Mouse (Mus musculus) spleen, postnatal 36 days (tissue): ENCODE data around the gene Ndufs2.
A peak's percentile ranks its signal among the peaks of the same experiment; 100 is the strongest.

ENCODE experiments used
- DNase-seq, 2 experiments: peaks; one replicate each; pipeline ENCODE4 v3.0.0; 2022; ENCODE audit warnings: low spot score in 2 of 2, mixed read lengths in 1 of 2

Gene Ndufs2

GRCm38 (mm10) chr1:171231844-171232243 is 19.3 kb downstream of the Ndufs2 start:
- DNase-seq, result no peak

DNA sequence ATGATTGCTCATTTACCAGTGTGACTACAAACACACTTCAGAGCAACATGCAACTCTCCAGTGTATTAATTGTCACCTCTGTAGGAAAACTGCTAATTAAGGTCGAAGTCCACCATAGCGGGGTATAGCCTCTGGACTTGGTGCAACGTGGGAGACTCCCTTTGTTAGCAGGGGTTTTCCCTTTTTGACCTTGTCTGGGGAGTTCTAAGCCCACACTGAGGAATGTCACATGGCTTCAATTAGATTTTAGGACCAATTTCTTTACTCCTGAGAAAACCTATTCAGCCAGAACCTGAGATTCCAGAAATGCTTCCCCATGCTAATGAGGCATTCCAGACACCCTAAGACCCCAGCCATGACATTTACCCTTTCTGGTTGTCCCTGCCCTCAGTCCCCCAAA is 21.0 kb downstream of the Ndufs2 start:
- no peak for DNase-seq

DNA sequence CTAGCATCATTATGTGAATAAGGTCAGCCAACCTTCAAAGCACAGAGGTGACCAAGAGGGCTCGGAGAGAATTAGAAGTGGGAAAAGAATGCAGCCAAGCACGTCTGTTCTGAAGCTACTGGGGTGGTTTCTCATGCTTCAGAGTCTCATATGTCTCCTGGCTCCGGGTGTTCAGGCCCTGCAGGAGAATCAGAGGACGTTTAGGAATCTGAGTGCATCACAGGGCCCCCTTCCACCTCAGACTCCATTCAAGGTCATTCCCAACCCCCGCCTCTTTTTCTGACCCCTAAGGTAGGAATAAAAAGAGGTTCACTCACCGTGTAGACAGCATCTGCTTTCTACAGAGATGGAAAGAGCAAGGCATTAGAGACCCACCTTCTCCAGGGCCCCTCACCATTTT is 21.4 kb downstream of the Ndufs2 start:
- DNase-seq, result no peak

GRCm38 (mm10) chr1:171227879-171228278 is 23.3 kb downstream of the Ndufs2 start:
- DNase-seq, result no peak

GRCm38 (mm10) chr1:171226780-171227179 is 24.4 kb downstream of the Ndufs2 start:
- DNase-seq, result no peak

DNA sequence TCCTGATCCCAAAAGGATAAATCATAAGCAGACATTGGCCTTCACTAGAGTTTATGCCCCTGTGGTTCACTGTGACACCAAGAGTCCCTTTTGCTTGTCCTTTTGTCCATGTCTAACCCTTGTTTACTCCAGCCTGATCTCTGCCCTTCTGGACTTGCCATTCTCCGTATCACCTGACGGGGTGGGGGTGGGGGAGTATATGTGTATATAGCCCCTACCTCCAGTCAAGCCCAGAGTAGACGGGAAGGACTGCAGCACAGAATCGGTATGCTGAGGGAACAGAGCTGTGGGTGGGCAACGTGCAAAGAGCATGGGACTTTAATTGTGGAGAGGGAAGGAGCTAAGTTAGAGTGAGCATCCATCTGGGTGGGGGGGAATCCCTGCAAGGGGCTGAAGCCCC is 26.3 kb downstream of the Ndufs2 start, which contains the start of gene Apoa2:
Gene Apoa2, plus strand, starts transcription at position 198 of the 400 bp plus-strand sequence.
- no peak for DNase-seq

DNA sequence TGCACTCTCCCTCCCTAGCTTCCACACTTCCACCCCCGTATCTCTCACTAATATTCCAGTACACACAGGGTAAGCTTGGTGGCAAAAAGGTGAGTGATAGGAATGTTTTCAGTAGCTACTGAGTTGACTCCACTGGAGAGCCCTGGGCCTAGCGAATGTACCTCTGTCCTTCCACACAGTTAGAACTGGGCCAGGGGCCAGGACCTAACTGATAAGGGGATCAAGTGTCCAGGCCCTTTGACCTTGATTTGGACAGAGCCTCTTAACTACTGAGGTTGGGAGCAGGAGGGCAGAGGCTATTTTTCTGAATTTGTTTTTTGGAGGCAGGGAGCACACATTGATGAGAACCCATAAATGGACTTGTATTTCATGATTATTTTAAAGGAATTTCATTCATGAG is 27.4 kb downstream of the Ndufs2 start:
- DNase-seq, result no peak

GRCm38 (mm10) chr1:171223168-171223567 is 28.0 kb downstream of the Ndufs2 start:
- DNase-seq, result no peak

DNA sequence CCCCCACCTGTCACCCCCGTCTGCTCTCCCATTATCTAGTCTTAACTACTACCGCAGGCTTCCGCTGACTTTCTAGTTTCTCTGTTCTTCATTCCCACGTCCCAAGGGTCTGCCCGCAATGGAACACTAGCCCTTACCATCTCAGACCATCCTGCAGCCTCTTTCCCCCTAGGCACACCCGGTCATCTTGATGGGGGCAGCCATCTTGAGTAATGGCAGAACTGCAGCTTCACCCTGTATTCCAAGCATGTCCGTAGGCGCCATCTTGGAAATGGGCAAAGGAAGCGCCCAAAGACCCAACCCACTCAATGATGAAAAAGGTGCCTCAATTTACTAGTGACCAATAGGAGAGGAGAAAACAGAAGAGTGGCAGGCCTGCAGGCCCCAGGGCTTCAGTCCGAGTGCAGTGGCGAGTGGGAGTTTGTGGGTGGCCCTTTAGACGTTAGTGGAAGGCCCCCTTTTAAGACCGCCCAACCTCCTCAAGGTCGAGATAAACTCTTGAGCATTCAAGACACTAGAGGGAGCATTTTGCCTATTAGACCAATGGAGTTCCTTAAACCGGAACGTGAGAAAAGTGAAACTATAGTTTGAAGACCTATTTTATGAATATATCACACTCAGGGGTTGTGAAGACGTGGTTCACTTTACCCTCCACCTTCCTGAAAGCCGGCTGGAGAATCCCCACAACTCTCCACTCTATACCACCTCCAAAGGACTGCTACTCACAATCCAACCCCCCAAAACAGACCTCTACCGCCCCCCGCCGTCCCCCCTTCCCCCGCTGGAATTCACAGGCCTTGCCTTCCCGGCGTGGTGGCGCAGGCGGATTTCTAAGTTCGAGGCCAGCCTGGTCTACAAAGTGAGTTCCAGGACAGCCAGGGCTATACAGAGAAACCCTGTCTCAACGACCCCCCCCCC is 28.7 kb downstream of the Ndufs2 start, which contains the start of gene Tomm40l:
Gene Tomm40l, minus strand, starts transcription at position 277 of the 918 bp plus-strand sequence.
- DNase-seq, result peak; percentile 97 to 98

DNA sequence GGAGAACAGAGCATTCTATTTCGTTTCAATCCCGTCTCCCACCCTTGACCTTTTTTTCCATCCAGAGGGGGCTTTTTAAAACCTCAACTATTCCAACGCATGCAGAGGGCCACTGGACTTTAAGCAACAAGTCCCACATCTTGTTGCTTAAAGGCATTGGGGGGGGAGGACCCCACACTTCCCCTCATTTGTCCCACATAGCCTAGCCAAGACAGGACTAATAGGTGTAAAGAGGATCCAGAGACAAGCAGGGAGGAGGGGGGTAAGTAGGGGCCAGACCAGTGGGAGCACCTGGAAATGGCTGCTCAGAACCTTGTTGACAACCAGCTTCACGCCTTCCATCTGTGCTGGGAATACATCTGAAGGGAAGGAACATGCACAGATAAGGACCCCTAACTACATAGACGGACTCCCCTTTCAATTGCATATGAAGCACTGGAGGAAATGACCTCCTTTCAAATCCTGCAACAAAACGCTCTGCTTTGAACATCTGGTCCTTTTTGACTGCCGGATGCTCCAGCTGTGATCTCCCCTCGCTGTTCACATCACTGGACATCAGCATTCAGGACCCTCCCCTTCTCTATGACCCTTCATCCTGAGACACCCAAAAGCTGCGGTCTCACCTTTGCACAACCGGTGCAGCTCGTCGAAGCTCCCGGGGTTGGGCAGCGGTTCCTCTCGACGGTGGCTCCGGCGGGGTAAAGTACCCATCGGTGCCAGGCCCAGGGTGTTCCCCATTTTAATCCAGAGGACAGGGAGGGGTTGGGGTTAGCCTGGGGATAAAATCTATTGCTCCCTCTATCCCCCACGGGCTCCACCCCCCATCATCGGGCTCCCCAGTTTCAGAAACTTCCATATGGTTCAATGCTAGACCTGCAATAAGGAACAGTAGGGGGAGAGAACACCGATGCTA is 29.7 kb downstream of the Ndufs2 start:
- no peak for DNase-seq

DNA sequence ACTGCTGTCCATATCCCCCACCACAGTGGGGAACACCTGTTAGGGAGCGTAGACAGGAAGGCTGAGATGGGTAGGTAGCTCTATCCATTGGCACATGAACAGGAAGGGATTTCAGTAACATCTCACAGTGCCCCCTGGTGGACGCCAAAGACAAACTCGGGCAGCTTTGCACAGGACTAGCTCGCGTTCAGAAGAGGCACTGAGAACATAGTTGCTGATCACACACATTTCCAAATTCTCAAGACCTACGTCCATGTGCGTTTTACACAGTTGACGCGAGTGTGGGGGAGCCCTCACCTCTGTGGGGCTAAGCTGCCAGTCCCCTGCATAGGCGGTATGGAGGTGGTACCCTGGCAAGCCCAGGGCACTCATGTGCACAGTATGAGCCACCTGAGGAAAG is 30.3 kb downstream of the Ndufs2 start:
- DNase-seq, result peak; percentile 59 to 72

DNA sequence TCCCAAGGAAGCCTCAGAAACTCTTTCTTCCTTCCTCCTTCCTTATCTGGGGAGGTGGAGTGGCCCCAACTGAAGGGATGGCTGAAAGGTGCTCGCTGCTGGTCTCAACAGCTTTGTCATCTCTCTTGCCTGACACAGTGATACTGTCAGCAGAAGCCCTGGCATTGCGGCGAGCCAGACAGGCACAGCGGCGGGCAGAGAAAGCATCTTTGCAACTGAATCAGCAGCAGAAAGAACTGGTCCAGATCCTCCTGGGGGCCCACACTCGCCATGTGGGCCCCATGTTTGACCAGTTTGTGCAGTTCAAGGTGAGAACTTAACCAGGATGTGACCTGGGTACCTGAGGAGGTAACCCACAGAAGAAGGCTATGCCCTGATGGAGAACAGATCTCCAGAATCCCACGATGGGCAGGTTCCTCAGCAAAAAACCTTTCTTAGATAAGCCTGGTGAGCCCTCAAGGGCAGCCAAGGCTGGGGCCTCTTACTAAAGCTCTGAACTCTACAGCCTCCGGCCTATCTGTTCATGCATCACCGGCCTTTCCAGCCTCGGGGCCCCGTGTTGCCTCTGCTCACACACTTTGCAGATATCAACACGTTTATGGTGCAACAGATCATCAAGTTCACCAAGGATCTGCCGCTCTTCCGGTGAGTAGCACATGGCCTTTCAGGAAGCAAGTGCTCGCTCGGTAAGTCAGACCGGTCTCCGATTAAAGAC is 34.8 kb downstream of the Ndufs2 start:
- no peak for DNase-seq

GRCm38 (mm10) chr1:171213801-171214496 is 37.2 kb downstream of the Ndufs2 start, which contains the start of gene Nr1i3:
Gene Nr1i3 (plus strand): TSS chr1:171213970.
- no peak for DNase-seq

GRCm38 (mm10) chr1:171212854-171213253 is 38.3 kb downstream of the Ndufs2 start:
- DNase-seq, result no peak

DNA sequence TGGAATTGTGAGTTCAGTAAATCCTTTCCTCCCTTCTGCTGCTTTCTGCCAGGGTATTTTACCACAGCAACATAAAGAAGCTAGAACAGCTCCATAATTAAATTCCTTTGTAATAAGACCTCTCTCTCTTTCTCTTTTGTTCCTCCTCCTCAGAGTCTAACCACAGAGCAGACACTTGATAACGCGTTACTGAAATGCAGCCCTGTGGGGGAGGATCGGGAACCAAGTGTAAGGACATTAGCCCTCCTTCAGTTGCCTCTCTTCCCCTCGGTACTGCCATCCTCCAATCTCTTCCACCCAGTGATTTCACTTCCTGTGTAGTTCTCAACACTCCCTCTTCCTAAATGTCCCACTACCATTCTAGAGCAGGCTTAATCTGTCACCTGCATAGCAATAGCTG is 41.8 kb downstream of the Ndufs2 start:
- DNase-seq, result no peak

DNA sequence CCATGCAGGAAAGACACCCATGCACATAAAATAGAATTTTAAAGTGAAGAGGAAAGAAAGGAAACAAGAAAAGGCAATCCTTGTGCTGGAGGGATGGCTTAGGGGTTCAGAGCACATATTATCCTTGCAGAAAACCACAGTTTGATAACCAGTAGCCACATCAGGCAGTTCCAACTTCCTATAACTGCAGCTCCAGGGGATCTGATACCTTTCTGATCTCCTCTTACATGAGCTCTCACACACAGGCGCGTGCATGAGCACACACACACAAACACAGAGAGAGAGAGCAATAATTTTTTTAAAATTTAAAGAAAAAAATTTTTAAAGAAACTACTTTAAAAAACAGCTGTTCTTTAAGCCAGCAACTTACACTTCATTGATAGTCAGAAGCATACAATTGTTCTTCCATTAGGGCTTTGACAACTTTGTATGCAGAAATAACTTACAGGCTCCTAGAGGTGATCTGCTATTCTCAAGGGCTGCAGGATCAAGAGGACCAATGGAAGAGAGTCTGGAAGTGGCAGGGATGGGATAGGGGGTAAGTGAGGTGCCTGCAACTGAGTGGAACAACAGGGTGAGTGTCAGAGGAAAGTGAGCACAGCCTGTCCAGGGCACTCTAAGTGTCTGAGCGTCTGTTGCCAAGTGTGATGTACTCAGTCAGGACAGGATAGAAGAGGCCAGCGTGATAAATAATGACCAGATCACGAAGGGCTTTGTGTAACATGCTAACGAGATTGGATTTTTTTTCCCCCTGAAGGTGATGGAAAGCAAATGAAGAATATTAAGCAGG is 45.3 kb downstream of the Ndufs2 start:
- no peak for DNase-seq

DNA sequence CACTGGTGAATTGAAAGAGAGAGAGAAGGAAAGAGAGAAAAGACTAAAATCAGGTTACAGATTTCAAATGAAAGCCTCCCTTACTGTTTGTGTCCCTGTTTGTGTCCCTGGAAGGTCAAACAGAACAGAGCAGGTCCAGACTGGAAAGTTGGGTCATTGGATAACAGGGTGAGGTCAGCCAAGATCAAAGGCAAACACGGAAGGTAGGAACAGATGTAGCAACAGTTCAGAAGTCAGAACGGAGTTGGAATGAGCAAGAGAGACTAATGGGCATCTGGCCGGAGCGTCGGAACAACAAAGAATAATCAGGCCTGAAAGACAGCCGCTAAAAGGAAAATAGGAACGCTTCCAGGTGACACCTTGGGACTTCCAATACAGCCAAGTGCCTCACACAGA is 46.9 kb downstream of the Ndufs2 start:
- DNase-seq, result no peak

DNA sequence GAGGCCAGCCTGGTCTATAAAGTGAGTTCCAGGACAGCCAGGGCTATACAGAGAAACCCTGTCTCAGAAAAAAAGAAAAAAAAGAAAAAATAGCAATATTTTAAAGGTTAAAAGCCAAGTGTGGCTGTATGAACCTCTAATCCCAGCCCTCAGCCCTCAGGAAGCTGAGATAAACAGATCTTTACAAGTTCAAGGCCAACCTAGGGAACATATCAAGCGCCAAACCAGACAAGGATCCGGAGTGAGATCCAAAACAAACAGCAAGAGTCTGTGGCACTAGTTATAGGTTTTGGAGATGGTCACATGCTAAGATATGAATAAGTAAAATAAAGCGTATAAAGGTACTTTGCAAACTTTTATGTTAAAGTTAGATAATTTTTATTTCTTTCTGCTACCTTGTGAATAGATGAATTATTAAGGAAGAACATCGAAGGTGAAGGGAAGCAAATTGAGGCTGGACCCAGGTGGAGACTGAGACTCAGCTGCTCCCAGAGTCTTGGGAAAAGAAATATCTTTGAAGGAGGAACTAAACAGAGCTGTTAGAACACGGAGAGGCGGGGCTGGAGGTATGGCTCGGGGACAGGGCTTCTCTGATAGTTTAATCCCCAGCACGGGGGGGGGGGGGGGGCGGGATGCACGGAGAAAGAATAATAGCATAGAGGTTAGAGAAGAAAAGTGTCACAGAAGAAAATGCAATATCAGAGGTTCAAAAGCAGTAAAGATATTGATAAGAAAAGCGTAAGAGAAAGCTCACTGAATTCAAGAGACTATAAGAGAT is 47.5 kb downstream of the Ndufs2 start:
- no peak for DNase-seq

- DNase-seq, result no peak
Observed at GRCm38 (mm10) chr1:171200769-171201168, 50.4 kb downstream of the Ndufs2 start.
